Mouse (Mus musculus) spleen, embryonic (tissue): ENCODE data around the gene Dnajc1.

Source experiments
- CTCF ChIA-PET: fragments of 350-600 bp; sonication (Branson Sonifier 250); formaldehyde crosslinking; loops from one replicate; lab custom pipeline; 2022; lab: Charles Lee

Gene Dnajc1

DNA sequence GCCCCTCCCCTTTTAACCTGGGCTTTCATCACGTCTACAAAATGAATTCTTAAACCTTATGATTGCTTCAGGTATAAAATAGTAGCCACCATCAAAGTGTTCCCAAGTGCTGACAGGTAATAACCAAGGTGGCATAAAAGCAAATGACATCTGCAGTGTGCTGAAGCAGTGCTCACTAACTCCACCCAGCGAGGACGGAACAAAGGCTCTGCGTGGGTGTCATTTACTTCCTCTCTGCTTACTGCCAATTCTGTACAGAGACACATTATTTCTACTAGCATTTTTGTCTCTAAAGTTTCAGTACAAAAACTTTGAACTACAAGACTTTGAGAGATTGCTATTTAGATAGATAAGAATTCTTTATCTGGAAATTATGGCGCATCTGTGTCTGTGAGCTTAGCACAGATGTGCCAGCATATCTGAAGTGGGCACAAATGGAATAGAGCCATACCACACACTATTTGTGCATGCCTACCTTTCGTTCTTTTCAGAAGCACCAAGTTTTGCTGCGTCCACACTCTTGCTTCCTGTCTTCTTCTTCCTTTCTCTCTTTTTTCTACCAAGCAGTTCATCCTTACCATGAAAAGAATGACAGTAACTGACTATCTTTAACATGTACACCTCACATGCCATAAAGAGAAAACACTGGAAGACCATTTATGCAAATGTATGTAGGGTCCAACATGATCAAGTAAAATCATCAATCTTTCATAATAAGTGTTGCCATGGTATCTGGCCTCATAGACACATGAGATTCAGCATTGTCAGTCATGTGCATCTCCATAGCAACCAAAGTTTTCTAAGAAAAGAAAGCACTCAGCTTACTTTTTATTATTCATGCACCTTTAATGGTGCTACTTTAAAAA, 85.0 kb downstream of the Dnajc1 start:
- CTCF ChIA-PET, result interaction anchor here (0.7 kb wide), 1 partner anchor 739 kb away, joined by 5 read pairs; no protein-coding TSS in a partner anchor

DNA sequence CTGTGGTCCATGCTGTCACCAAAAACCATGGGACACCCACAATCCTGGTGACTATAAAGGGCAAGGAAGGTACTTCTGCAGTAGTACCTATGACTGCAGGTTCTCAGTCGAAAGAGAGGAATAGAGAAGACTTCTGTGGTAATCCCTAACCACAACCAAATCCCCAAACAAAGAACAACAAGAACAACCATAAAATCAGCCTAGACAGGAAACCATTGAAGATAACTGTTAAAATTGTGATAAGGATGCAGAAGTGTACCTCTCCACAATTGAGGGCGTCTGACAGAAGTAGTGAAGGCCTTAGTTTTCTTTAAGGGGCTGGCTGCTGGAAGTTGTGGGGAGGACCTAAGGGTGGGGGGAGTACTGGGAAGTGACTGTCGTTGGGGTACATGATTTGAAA, 91.7 kb downstream of the Dnajc1 start:
- CTCF ChIA-PET, result no interaction called here

DNA sequence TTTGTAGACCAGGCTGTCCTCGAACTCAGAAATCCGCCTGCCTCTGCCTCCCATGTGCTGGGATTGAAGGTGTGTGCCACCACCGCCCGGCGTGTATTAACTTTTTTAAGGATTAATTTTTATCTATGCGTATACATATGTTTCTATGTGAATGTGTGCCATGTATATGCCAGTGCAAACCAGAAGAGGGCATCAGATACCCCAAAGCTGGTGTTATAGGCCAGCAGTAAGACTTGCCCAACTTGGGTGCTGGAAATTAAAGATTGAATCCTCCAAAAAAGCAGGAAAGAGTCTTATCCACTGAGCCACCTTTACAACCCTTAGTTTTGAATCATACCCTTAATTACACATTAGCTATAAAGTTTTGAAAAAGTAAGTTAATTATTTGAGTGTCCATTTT, 107.5 kb downstream of the Dnajc1 start:
- CTCF ChIA-PET, result interaction anchor here (0.6 kb wide), 2 partner anchors 265 to 1030 kb away, joined by 3 to 4 read pairs; no protein-coding TSS in a partner anchor

DNA sequence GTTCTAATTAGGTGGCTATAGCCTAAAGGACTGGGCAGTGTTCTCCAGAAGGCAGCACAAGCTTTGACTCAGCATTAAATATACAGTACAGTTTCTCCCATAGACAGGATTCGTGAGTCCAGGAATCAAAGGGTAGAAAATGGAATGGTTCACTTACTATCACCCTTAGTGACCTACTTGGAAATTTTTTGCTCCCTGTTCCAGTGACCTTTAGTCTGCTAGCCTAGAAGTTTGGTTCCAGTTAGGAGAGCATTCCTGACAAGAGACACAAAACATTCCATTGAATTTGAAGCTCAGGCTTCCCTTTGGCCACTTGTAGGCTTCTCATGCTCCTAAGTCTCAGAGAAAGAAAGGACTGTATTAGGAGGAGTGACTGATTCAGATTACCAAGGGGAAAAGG, 126.9 kb downstream of the Dnajc1 start:
- CTCF ChIA-PET, result no interaction called here

DNA sequence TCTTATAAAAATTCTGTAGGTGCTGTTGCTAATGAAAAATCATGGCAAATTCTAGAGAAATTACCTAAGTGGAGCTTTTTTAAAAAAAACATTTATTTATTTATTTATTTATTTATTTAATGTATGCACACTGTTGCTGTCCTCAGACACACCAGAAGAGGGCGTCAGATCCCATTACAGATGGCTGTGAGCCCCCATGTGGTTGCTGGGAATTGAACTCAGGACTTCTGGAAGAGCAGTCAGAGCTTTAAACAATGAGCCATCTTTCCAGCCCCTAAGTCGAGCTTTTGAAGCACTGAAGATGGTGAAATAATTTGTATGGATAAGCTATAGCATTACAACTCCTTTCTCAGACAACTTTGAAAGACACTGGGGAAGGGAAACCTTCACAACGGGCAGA, 128.1 kb downstream of the Dnajc1 start:
- CTCF ChIA-PET, result no interaction called here

DNA sequence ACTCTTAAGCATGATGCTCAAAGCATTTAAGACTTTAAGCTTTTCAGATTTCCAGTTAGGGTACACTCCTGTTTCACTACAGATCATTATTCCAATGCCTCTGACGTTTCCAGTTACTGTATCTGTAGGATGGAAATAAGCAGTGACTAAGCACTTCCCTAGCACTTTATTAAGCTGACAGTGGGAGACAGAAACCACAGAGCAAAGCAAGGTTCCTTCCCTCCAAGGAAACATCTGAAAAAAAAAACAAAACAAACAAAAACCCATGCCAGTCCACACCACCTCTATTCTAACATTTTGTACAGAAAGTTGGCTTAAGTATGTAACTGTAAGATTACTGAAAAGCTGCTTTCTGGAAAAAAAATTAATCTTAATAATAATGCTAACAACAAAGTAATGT, 130.3 kb downstream of the Dnajc1 start:
- CTCF ChIA-PET, result no interaction called here

DNA sequence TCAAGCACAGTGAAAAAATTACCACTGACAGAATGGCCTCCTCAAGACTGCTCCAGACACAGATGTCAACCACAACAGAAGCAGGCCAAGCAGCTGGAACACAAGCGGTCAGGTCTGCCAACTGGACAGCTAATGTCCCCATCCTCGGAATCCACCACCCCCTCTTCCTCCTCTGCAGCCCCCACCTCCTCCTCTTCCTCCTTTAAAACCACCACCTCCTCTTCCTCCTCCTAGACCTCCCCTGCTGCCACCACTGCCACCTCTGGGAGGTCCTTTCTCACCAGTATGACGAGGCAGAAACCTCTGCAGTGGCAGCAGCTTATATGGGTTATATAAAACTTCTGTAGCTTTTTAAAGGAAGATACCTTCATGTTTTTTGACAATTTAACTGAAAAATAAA, 143.4 kb downstream of the Dnajc1 start:
- CTCF ChIA-PET, result no interaction called here

DNA sequence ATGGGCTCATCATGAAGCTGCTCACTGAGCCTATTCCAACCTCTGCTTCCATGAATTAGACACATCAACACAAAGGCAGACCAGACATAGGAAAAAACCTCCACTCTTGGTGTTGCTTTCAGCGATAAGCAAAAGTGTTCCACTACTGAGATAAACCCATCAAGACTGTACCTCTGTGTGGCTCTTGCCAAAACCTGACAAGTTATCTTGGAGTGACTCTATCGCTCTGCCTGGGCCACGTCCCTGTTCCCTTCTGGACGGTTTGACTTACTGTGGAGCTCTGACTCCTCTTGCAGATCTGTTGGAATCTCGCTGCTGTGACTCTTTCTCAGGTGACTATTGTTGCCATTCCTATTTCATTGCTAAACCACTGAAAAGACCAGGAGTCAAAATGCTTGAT, 157.1 kb downstream of the Dnajc1 start:
- CTCF ChIA-PET, result no interaction called here

DNA sequence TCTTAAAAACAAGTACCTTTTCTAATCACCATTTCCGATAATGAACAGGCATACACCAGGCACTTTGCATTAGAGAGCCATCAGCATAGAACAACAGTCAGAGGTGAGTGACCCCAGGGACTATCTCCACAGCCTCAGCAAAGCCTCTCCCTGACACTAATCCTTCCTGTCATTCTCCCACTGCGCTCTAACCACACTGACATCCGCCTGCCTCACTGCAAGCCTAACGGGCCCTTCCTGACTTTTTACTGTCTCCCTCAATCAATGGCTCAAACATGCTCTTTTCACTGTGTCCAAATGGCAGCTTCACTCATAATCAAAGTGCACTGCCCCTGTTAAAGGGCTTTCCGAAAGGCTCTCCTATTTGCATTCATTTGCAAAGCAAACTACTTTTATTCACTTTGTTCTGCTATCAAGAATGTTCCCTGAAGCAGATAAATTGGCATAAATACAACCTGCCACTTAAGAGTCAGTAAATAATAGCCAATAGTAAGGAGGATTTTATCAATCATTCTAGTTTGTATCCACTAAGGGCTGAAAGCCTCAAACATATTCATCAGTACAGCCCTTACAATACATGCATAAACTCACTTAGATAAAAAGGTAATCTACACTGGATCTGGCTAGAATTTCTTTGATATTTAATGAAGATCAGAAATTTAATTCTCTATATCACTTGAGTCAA, 159.6 kb downstream of the Dnajc1 start:
- CTCF ChIA-PET, result no interaction called here

DNA sequence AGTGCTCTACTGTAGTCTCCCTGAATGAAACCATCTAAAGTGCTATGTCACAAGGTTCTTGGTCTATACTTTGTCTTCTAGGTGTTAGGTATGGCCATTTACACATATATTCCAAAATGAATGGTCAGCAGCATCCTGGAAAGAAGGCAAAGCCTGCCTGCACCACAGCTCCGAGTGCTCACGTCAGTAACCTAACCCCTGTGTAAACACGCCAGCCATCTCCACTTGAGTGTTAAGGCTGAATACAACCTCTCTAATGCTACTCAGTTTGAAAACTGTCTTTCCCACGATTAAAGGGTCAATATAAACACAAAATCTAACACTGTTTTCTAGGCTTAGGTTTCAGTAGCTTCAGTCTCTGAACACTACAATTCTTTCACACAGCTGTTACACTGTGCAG, 161.5 kb downstream of the Dnajc1 start:
- CTCF ChIA-PET, result interaction anchor here (0.6 kb wide), 1 partner anchor 672 kb away, joined by 6 read pairs; no protein-coding TSS in a partner anchor

DNA sequence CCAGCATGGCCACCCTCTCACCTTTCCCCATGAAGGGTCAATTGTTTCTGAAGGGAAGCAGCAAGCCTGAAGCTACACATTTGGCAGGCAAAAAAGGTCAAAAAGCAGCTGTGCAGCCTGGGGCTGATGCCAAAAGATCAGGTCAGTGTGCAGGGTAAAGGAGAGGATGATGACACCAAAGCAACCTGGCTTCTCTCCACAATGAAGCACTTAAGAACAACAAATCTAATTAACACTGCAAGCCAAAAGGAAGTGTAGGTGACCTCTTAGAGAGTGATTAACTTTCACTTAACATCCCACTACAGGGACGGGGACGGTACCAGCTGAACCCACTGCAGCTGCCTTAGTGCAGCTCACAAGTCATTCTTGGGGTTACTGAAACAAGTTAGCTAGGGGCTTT, 163.4 kb downstream of the Dnajc1 start:
- CTCF ChIA-PET, result no interaction called here

DNA sequence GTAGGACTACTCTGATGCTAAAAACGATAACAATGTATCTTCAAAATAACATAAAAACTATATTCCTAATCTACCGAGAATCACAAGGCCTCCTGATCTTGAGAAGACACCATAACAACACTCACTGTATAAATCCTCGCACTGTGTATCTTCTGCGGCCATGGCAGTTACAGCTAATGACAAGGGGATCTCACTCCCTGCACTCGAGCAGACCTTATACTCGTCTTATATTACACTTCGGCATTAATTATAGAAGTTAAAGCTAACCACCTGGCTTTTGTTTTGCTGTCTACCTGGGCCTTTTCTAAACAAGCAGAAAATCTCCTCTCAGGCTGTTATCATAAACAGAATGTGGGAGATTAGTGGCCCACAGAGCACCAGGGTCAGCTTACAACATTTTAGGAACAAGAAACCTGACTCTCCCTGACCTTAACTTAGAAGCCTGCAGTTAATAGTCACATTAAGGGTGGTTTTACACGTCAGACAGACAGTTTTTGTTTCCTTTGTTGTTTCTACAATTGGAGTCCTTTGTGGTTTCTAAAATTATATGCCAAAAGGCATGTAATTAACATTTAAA, 164.1 kb downstream of the Dnajc1 start:
- CTCF ChIA-PET, result interaction anchor here (0.5 kb wide), 1 partner anchor 1072 kb away, joined by 3 read pairs; no protein-coding TSS in a partner anchor

DNA sequence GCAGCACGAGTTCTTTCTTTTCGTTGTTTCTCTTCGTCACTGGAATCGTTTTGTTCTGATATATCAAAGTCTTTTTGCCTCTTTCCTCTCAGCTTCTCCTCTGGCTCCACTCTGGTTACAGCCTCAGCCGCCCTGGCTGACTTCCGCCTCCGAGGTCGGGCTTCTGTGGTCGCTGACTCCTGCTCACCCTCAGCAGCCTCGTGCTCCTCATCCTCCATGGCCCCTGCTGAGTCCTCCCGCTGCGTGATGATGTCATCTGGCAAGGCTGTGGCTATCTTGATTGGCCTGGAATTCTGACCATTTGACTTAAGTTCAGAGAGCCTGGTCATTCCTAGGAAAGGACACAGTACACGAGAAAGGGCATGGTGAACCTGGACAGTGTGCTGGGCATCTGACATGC, 173.1 kb downstream of the Dnajc1 start:
- CTCF ChIA-PET, result no interaction called here

DNA sequence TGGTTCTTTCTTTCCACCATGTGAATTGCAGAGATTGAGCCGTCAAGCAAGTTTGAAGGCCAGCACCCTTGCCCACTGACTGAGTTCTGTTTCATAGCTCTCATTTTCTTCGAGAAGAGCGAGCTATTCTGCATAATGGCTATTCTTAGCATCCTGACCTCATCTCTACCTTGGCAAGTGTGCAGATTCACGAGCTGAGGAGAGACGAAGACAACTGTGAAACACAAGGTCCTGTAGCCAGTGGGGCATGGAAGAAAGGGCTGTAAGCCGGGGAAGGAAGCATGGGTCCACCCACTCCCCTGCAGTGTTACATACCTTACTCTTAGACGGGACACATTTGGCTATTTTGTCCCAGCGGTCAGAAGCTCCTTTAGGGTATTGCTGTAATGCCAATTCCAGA, 173.5 kb downstream of the Dnajc1 start:
- CTCF ChIA-PET, result no interaction called here

DNA sequence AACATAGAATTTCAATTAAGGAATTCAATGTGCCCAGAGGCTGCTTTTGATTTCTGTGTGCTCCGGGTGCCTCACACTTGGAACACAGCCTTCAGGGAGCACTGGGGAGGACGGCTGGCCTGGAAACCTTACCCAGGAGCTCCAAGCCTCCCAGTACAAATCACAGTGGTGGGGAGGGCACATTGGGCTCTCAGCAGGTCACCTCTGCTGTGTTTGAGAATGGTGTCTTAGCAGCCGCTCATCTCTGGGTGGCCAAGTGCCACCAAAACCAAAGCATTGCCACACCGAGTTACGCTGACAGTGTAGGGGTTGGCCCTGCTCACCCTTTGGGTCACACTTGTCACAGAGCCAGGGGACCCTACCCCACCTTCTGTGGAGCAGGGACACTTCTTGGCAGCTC, 174.1 kb downstream of the Dnajc1 start:
- CTCF ChIA-PET, result no interaction called here

DNA sequence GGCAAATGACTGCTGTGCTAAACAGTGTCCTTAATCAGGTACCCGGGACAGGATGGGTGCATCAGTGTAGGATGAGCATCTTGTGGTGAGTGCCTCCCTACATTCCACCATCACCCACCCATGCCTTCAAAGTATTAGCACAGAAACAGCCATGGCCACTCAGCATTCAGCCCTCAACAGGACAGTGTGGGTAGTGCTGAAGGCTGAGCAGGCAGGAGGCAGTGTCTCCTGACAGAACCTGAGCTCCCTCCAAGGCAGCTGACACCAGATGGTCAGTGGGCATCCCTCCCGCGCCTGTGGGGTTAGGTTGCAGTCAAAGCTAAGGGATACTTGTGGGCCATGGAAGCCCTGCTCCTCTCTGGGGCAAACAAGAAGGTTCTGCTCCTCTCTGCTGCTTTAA, 174.8 kb downstream of the Dnajc1 start:
- CTCF ChIA-PET, result no interaction called here

DNA sequence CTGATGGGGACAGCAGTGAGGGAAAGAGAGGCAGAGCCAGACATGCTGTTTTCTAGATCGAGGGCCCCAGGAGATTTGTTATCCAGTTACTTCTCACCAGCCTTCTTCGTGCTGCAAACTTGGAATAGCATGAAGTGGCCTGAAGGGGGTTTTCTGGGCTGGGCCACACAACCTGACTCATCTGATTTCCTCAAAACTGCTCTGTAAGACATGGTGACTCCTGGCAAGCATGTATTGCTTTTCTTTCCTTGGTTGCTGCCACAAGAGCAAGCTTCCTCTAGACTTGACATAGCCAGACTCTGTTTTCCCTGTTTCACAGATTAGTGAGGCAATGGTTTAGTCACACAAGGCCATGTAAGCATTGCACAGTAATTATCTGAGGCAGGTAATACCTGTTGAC, 178.6 kb downstream of the Dnajc1 start:
- CTCF ChIA-PET, result no interaction called here

DNA sequence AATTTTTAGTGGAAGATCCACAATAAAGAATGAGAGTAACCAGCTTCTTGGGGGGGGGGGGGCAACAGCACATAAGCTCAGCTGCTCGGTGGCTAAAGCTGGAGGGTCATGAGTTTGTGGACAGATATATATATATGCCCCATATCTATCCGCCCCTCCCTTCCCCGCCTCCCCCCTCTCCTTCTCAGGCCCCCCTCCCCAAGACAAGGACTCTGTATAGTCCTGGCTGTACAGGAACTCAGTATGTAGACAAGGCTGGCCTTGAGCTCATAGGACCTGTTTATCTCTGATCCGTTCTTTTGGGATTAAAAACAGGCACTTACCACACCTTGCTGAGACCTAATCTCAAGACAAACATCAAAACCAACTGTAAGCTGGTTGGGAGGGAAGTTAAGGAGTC, 182.7 kb downstream of the Dnajc1 start:
- CTCF ChIA-PET, result no interaction called here

DNA sequence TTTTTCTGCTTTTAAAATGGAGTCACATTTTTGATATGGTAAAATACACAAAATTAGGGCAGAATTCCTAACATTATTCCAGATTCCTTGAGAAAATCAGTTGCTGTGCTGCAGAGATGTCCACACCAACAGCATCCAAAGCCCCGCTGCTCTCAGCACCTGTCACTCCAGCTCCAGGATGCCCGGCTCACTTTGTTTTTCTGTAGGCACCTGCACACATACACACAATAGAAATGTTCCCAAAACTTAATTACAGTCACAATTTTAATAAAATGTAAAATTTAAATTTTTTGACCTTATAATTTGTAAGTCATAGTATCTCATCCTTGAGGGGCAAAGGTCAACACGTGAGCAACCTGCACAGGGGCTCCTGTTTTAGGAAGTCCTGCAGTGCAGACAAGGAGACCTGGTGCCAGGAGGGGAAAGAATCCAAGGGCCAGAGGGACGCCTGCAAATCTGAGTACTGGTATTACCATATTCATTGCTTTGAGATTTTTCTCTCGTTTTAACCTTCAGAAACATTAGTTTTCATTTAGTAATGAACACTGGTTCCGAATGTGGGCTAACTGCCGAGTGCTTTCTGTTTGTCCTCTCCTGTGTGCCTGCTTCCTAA, 183.3 kb downstream of the Dnajc1 start:
- CTCF ChIA-PET, result no interaction called here

DNA sequence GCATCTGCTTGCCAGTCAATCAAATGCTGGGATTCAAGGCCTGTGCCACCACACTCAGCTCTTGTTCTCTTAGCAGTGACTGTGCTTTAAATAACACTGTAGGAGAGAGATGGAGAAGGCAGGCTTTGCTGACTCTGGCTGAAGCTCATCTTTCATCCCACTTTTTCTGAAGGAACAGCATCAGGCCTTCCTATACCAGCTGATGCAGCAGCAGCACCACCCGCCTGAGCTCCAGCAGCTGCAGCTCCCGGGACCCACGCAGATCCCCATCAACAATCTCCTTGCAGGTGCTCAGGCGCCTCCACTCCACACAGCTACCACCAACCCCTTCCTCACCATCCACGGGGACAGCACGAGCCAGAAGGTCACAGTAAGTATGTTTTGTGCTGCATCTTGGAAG, 184.1 kb downstream of the Dnajc1 start:
- CTCF ChIA-PET, result no interaction called here

DNA sequence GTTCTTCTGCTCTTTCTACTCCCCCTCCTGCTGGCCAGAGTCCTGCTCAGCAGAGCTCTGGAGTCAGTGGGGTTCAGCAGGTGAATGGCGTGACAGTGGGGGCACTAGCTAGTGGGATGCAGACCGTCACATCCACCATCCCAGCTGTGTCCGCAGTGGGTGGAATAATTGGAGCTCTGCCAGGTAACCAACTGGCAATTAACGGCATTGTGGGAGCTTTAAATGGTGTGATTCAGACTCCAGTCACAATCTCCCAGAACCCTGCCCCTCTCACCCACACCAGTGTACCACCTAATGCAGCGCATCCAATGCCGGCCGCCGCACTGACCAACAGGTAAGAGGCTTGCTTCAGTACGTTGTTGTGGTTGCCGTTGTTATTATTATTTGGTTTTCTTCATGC, 185.8 kb downstream of the Dnajc1 start:
- CTCF ChIA-PET, result interaction anchor here (0.6 kb wide), 1 partner anchor 139 kb away, joined by 3 read pairs; no protein-coding TSS in a partner anchor

DNA sequence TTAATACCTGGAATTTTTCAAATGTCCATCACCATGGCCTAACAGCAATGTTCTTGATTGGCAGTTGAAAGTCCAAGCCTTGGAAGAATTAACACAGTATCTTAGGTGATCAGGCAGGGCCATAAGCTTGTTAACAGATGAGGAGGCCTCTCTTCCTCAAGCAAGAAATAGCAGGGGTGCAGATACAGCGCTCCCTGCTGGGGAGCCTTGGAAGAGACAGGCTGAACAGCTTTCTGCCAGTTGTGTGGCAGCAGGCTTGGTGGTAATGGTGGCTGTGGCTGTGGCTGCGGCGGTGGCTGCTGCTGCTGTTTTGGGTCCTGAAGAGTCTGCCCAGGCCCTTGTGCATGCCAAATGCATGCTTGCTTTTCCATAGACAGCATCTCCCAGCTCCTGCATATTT, 187.5 kb downstream of the Dnajc1 start:
- CTCF ChIA-PET, result interaction anchor here (0.6 to 0.7 kb wide), 2 partner anchors 157 to 216 kb away, joined by 3 to 7 read pairs; partner anchors contain the start of gene Skida1
